Mouse (Mus musculus) G1E (cell line): ENCODE data around the gene Pkd1l1. TPM values are rescaled to one million over a fixed set of nuclear protein-coding genes. Genes with fewer than 3 reads are reported as not detected.

Source experiments
- ATAC-seq: 2 replicates; pipeline ENCODE4 v1.8.0; 2016; ENCODE audit warnings: mild to moderate bottlenecking; ENCODE audit not compliant: insufficient number of reproducible peaks, poor library complexity, low FRiP score, severe bottlenecking; ENCODE audit errors: extremely low read depth
- DNase-seq: peaks from one replicate; pipeline ENCODE4 v3.0.0; 2012; ENCODE audit warnings: low spot score
- H3K27me3 ChIP-seq: 2 replicates; pipeline ENCODE4 v1.6.1; 2012; ENCODE audit warnings: mild to moderate bottlenecking, low read length, inconsistent platforms; ENCODE audit not compliant: insufficient read depth
- H3K36me3 ChIP-seq: replicated peaks from 2 replicates; pipeline ENCODE3; 2012; ENCODE audit warnings: mild to moderate bottlenecking, inconsistent platforms
- H3K4me1 ChIP-seq: 2 replicates; pipeline ENCODE4 v1.6.1; 2012; ENCODE audit warnings: low read depth, low read length, inconsistent platforms, mixed read lengths; ENCODE audit not compliant: insufficient read depth
- H3K4me3 ChIP-seq: 2 replicates; pipeline ENCODE4 v1.5.1; 2012; ENCODE audit warnings: low read depth, mild to moderate bottlenecking, inconsistent platforms, low read length, moderate library complexity, mixed read lengths
- H3K9me3 ChIP-seq: replicated peaks from 2 replicates; pipeline ENCODE4 v1.6.1; 2012; ENCODE audit warnings: inconsistent platforms
- CTCF ChIP-seq: IDR thresholded peaks from 2 replicates; pipeline ENCODE4 v1.5.1; 2012; ENCODE audit warnings: low read depth, low read length, inconsistent platforms, mixed read lengths
- GATA1 ChIP-seq: IDR thresholded peaks from 2 replicates; pipeline ENCODE4 v1.6.1; 2012; ENCODE audit warnings: borderline replicate concordance, low read length, inconsistent platforms, mixed read lengths
- GATA2 ChIP-seq: IDR thresholded peaks from 2 replicates; pipeline ENCODE4 v1.6.1; 2012; ENCODE audit warnings: low read depth, low read length, inconsistent platforms, borderline replicate concordance
- POLR2AphosphoS5 ChIP-seq: IDR thresholded peaks from 2 replicates; pipeline ENCODE4 v1.6.1; 2012; ENCODE audit warnings: low read depth, low read length, inconsistent platforms; ENCODE audit not compliant: insufficient replicate concordance
- TAL1 ChIP-seq: conservative IDR thresholded peaks from 2 replicates; pipeline ENCODE4 v1.6.1; 2012; ENCODE audit warnings: low read depth, low read length, inconsistent platforms, mixed read lengths
- polyA plus RNA-seq: library from polyadenylated mRNA; stranded (reverse); fragments of >175 nt; gene quantifications from 2 replicates; pipeline ENCODE4 v1.2.3, GENCODE M21; 2012
- total RNA-seq, 2 experiments: library from RNA; stranded (forward) in 1 of 2; stranded (reverse) in 1 of 2; fragments of 200-1000 nt in 1 of 2; fragments of >200 nt in 1 of 2; fragmentation: Nextera tagmentation in 1 of 2; gene quantifications; 2 replicates each; pipeline ENCODE4 v1.2.3; 2014 to 2017

Pkd1l1 gene
- total and polyA plus RNA-seq, 3 experiments: 0.16 TPM; not detected in 2

GRCm38 (mm10) chr11:8970509-8970908 lies 2.6 kb downstream of the Pkd1l1 start:
- ATAC-seq (peak; percentile 90), DNase-seq (peak; percentile 54)
- H3K27me3 ChIP-seq: no peaks in the 10 kb centered on the region
- TF ChIP-seq GATA1 (no peak), CTCF (no peak), TAL1 (peak; percentile 75), GATA2 (no peak), POLR2AphosphoS5 (no peak)
- no peaks in the 10 kb centered on the region for H3K36me3 ChIP-seq
- peak overlapping the region; percentile 38; the same call in 1 of the 2 replicates for H3K4me3 ChIP-seq
- H3K4me1 ChIP-seq: peaks cover 73% of the 10 kb centered on the region
- no peaks in the 10 kb centered on the region for H3K9me3 ChIP-seq

GRCm38 (mm10) chr11:8968094-8968493 lies 5.0 kb downstream of the Pkd1l1 start:
- Histone ChIP-seq H3K4me3 (no peak overlapping the region), H3K9me3 (no peaks in the 10 kb centered on the region), H3K36me3 (no peaks in the 10 kb centered on the region), H3K27me3 (no peaks in the 10 kb centered on the region), H3K4me1 (peaks cover 56% of the 10 kb centered on the region)
- ATAC-seq (no peak), DNase-seq (no peak)
- TF ChIP-seq CTCF (no peak), GATA1 (no peak), TAL1 (no peak), POLR2AphosphoS5 (no peak), GATA2 (no peak)

GRCm38 (mm10) chr11:8958572-8958971 lies 14.5 kb downstream of the Pkd1l1 start:
- TF ChIP-seq TAL1 (no peak), GATA1 (no peak), GATA2 (no peak), POLR2AphosphoS5 (no peak), CTCF (no peak)
- Histone ChIP-seq H3K4me1 (no peaks in the 10 kb centered on the region), H3K36me3 (no peaks in the 10 kb centered on the region), H3K27me3 (0 out of 2 replicates have a peak, but pooled peaks cover 3% of the 10 kb centered on the region), H3K4me3 (no peak overlapping the region), H3K9me3 (0 out of 2 replicates have a peak, but pooled peaks cover 2% of the 10 kb centered on the region)
- no peak for ATAC-seq
- DNase-seq: no peak

GRCm38 (mm10) chr11:8958108-8958507 lies 15.0 kb downstream of the Pkd1l1 start:
- DNase-seq (no peak), ATAC-seq (no peak)
- Histone ChIP-seq H3K4me3 (no peak overlapping the region), H3K9me3 (0 out of 2 replicates have a peak, but pooled peaks cover 2% of the 10 kb centered on the region), H3K27me3 (0 out of 2 replicates have a peak, but pooled peaks cover 3% of the 10 kb centered on the region), H3K4me1 (no peaks in the 10 kb centered on the region), H3K36me3 (no peaks in the 10 kb centered on the region)
- no peak for TF ChIP-seq POLR2AphosphoS5
- TF ChIP-seq CTCF: no peak
- no peak for TF ChIP-seq TAL1
- no peak for TF ChIP-seq GATA2
- no peak for TF ChIP-seq GATA1

- no peak for DNase-seq
- H3K9me3 ChIP-seq: 0 out of 2 replicates have a peak, but pooled peaks cover 2% of the 10 kb centered on the region
- no peaks in the 10 kb centered on the region for H3K4me1 ChIP-seq
- H3K36me3 ChIP-seq: no peaks in the 10 kb centered on the region
- TF ChIP-seq POLR2AphosphoS5 (no peak), CTCF (peak; percentile 66), TAL1 (no peak)
- ATAC-seq: no peak
- no peak overlapping the region for H3K4me3 ChIP-seq
- peaks cover 3% of the 10 kb centered on the region; the same call in 1 of the 2 replicates for H3K27me3 ChIP-seq
Observed at GRCm38 (mm10) chr11:8957023-8957422, 16.0 kb downstream of the Pkd1l1 start.

GRCm38 (mm10) chr11:8955678-8956077 lies 17.4 kb downstream of the Pkd1l1 start:
- H3K27me3 ChIP-seq: peaks cover 6% of the 10 kb centered on the region
- ATAC-seq (no peak), DNase-seq (no peak)
- H3K4me1 ChIP-seq: no peaks in the 10 kb centered on the region
- no peaks in the 10 kb centered on the region for H3K36me3 ChIP-seq
- 0 out of 2 replicates have a peak, but pooled peaks cover 2% of the 10 kb centered on the region for H3K9me3 ChIP-seq
- no peak overlapping the region for H3K4me3 ChIP-seq
- TF ChIP-seq GATA1 (no peak), TAL1 (no peak), CTCF (peak; percentile 19; the same call in 1 of the 2 replicates), GATA2 (no peak), POLR2AphosphoS5 (no peak)
